Mouse (Mus musculus) hindbrain, embryonic 14.5 days (tissue): ENCODE data around the gene Exo5. TPM values are rescaled to one million over a fixed set of nuclear protein-coding genes. Genes with fewer than 3 reads are reported as not detected.

Experiments
- ATAC-seq: fragments of 200-750 bp; cut with Nextera tagmentation; 2 replicates; pipeline ENCODE4 v1.8.0; 2017; ENCODE audit warnings: moderate number of reproducible peaks, mild to moderate bottlenecking, moderate TSS enrichment, moderate library complexity; ENCODE audit not compliant: low FRiP score
- DNase-seq: peaks from one replicate; pipeline ENCODE4 v3.0.0-alpha.2; 2015; ENCODE audit warnings: low spot score
- H3K27ac ChIP-seq: fragments of 300-500 bp; sonication (generic); 2 replicates; pipeline ENCODE4 v1.5.1; 2014; ENCODE audit warnings: mild to moderate bottlenecking, moderate library complexity
- H3K27me3 ChIP-seq: fragments of 300-500 bp; sonication (generic); 2 replicates; pipeline ENCODE4 v1.6.1; 2014; ENCODE audit warnings: mild to moderate bottlenecking, low read length, mixed read lengths; ENCODE audit not compliant: control insufficient read depth, insufficient read depth
- H3K36me3 ChIP-seq: fragments of 300-500 bp; sonication (generic); replicated peaks from 2 replicates; pipeline ENCODE4 v1.6.1; 2014; ENCODE audit not compliant: control insufficient read depth, insufficient read depth
- H3K4me1 ChIP-seq: fragments of 300-500 bp; sonication (generic); replicated peaks from 2 replicates; pipeline ENCODE4 v1.6.1; 2014; ENCODE audit warnings: antibody characterized with exemption, low read length, mixed read lengths; ENCODE audit not compliant: control insufficient read depth, insufficient read depth
- H3K4me2 ChIP-seq: fragments of 300-500 bp; sonication (generic); replicated peaks from 2 replicates; pipeline ENCODE4 v1.6.1; 2014; ENCODE audit warnings: mild to moderate bottlenecking, moderate library complexity
- H3K4me3 ChIP-seq: fragments of 300-500 bp; sonication (generic); replicated peaks from 2 replicates; pipeline ENCODE4 v1.5.1; 2014; ENCODE audit warnings: mild to moderate bottlenecking, low read length
- H3K9ac ChIP-seq: fragments of 300-500 bp; sonication (generic); 2 replicates; pipeline ENCODE4 v1.6.1; 2014
- H3K9me3 ChIP-seq: fragments of 300-500 bp; sonication (generic); 2 replicates; pipeline ENCODE4 v1.6.1; 2016; ENCODE audit warnings: low read length; ENCODE audit not compliant: control insufficient read depth
- WGBS: fragments of 180-500 bp; shearing (Covaris S2); extraction: QIAGEN DNeasy Blood & Tissue Kit; methylation state at CpG from one replicate; pipeline ENCODE4 v1.1.7; 2014; 5-methylcytosine and 5-hydroxymethylcytosine counted together
- microRNA-seq: library from miRNA; unstranded; fragments of <30 nt; microRNA quantifications from one replicate; pipeline ENCODE4, GENCODE M21; 2016
- polyA plus RNA-seq: library from polyadenylated mRNA; unstranded; fragments of >200 nt; fragmentation: Nextera tagmentation; extraction: Ambion mirVana; gene quantifications from 2 replicates; pipeline ENCODE4 v1.2.1, GENCODE M21; 2014

The Exo5 gene
- polyA plus RNA-seq, 1 experiment from 2014 or later: 29.6 TPM

GRCm38 (mm10) chr4:120885208-120886120, 39.4 kb downstream of the Exo5 start:
- Histone ChIP-seq H3K4me1 (peaks cover 18% of the 10 kb centered on the region), H3K4me3 (no peak overlapping the region), H3K36me3 (no peaks in the 10 kb centered on the region), H3K27me3 (no peaks in the 10 kb centered on the region), H3K4me2 (no peak overlapping the region), H3K9ac (no peak overlapping the region), H3K9me3 (no peaks in the 10 kb centered on the region), H3K27ac (no peak overlapping the region)
- ATAC-seq (no peak), DNase-seq (peak; percentile 57)
- WGBS: 37% methylated on average over 13 of the region's 13 CpGs

- no peaks in the 10 kb centered on the region for H3K27me3 ChIP-seq
- H3K9ac ChIP-seq: no peak overlapping the region
- no peak overlapping the region for H3K4me2 ChIP-seq
- H3K36me3 ChIP-seq: no peaks in the 10 kb centered on the region
- peak; percentile 85 for ATAC-seq
- H3K4me1 ChIP-seq: peaks cover 18% of the 10 kb centered on the region
- DNase-seq: peak; percentile 67
- no peak overlapping the region for H3K4me3 ChIP-seq
- no peaks in the 10 kb centered on the region for H3K9me3 ChIP-seq
- WGBS: 22% methylated on average over 5 of the region's 5 CpGs
- H3K27ac ChIP-seq: no peak overlapping the region
Measured at GRCm38 (mm10) chr4:120882002-120882625, 42.7 kb downstream of the Exo5 start.

- WGBS: 59% methylated on average over 6 of the region's 6 CpGs
- Histone ChIP-seq H3K4me2 (no peak overlapping the region), H3K27me3 (no peaks in the 10 kb centered on the region), H3K4me3 (no peak overlapping the region), H3K4me1 (peaks cover 21% of the 10 kb centered on the region), H3K9ac (no peak overlapping the region), H3K9me3 (no peaks in the 10 kb centered on the region), H3K36me3 (no peaks in the 10 kb centered on the region), H3K27ac (no peak overlapping the region)
- DNase-seq (no peak), ATAC-seq (no peak)
Measured at GRCm38 (mm10) chr4:120880731-120881432, 43.9 kb downstream of the Exo5 start.

DNA sequence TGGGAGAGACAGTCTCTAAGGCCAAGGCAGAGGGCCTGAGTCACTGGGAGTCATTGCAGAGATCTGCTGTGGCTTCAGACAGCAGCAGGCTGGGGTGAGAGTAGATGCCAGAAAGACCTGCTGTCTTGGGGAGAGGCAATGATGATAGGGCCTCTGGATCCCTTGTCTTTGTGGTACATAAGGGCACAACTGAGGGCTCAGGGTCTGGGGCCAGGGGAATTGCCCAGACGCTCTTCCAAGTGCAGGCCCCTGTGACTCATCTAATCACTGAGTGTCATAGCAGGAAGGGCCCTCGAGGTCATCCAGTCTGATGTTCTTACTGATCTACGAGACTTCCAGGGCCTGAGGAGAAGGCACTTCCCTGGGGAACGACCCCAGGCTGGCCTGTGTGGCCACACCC, 45.4 kb downstream of the Exo5 start:
- no peak overlapping the region for H3K9ac ChIP-seq
- no peak for ATAC-seq

DNA sequence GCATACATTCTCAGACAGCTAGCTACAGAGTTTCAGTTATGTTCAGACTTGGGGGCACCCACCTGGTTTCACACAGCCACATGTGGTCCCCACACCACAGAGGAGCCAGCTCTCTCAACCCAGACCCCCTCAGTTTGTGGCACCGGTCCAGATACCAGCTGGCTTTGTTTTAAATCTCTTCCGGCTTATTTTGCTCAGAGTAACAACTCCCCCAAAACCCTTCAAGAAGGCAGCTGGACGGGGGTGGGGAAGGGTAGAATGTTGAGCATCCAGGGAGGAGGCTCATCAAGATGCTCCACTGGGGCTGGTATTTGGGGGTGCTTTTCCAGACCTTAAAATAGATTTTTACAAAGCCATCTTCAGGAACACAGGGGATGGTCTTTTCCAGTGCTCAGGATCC, 46.1 kb downstream of the Exo5 start:
- no peak overlapping the region for H3K27ac ChIP-seq
- no peaks in the 10 kb centered on the region for H3K36me3 ChIP-seq
- DNase-seq (no peak), ATAC-seq (no peak)
- no peak overlapping the region for H3K9ac ChIP-seq
- no peaks in the 10 kb centered on the region for H3K9me3 ChIP-seq
- H3K4me3 ChIP-seq: no peak overlapping the region
- H3K27me3 ChIP-seq: no peaks in the 10 kb centered on the region
- 59% methylated on average over 3 of the region's 3 CpGs for WGBS
- no peak overlapping the region for H3K4me2 ChIP-seq
- peaks cover 18% of the 10 kb centered on the region for H3K4me1 ChIP-seq

More for the DNA sequence above, 45.4 kb downstream of the Exo5 start:
- Histone ChIP-seq H3K4me3 (no peak overlapping the region), H3K36me3 (no peaks in the 10 kb centered on the region), H3K9me3 (no peaks in the 10 kb centered on the region), H3K4me1 (peaks cover 18% of the 10 kb centered on the region), H3K4me2 (no peak overlapping the region), H3K27me3 (no peaks in the 10 kb centered on the region), H3K27ac (no peak overlapping the region)
- DNase-seq: no peak
- WGBS: 36% methylated on average over 4 of the region's 4 CpGs

- H3K27ac ChIP-seq: no peak overlapping the region
- H3K27me3 ChIP-seq: no peaks in the 10 kb centered on the region
- H3K4me1 ChIP-seq: 0 out of 2 replicates have a peak, but pooled peaks cover 6% of the 10 kb centered on the region
- no peak for ATAC-seq
- 45% methylated on average over 3 of the region's 3 CpGs for WGBS
- no peak overlapping the region for H3K4me2 ChIP-seq
- DNase-seq: no peak
- no peak overlapping the region for H3K9ac ChIP-seq
- H3K4me3 ChIP-seq: no peak overlapping the region
- H3K9me3 ChIP-seq: no peaks in the 10 kb centered on the region
- no peaks in the 10 kb centered on the region for H3K36me3 ChIP-seq
Measured at GRCm38 (mm10) chr4:120875961-120876360, 48.9 kb downstream of the Exo5 start.

Small RNA genes within 50 kb of the gene (microRNA-seq; reads per million reads assigned to microRNA genes)
- 0.65 reads per million for gene Mir7015

Other genes with a start within 250 kb of the Exo5 start
- gene Kcnq4, start 176.4 kb downstream of the Exo5 start, polyA plus RNA-seq: 6.2 and 6.4 TPM in 2 replicates
- gene Nfyc, start 93.4 kb downstream of the Exo5 start, polyA plus RNA-seq: 95.9 and 96.4 TPM in 2 replicates
- gene Rims3, start 70.2 kb downstream of the Exo5 start, polyA plus RNA-seq: 26.2 and 29.6 TPM in 2 replicates
- 5.4 and 6.0 TPM in 2 replicates for gene Zfp69, start 26.7 kb upstream of the Exo5 start, polyA plus RNA-seq
- 57.3 and 61.4 TPM in 2 replicates for gene Smap2, start 92.2 kb upstream of the Exo5 start, polyA plus RNA-seq
- gene Col9a2, start 114.4 kb upstream of the Exo5 start, polyA plus RNA-seq: 17.0 and 17.1 TPM in 2 replicates
- gene Zmpste24, start 173.2 kb upstream of the Exo5 start, polyA plus RNA-seq: 22.1 and 25.1 TPM in 2 replicates
- not detected in 2 replicates for gene Tmco2, start 184.2 kb upstream of the Exo5 start, polyA plus RNA-seq